Mouse (Mus musculus) heart, adult 2 months (tissue): ENCODE measurements at regions not wholly inside any gene's neighbourhood (a gene's known extent, or its start where the extent isn't known, plus 50 kb on each side); places are given as distances from the start of the nearest gene placed in this dataset.

Experiments used
- CTCF ChIP-seq: fragments of 200-600 bp; IDR thresholded peaks from 2 replicates; pipeline ENCODE4 v1.8.1; 2022; ENCODE audit warnings: antibody characterized with exemption, mild to moderate bottlenecking, moderate library complexity
- POLR2A ChIP-seq: fragments of 200-500 bp; IDR thresholded peaks from 2 replicates; pipeline ENCODE4 v1.6.1; 2011; ENCODE audit warnings: mild to moderate bottlenecking, low read depth, low read length, control low read depth; ENCODE audit not compliant: insufficient read depth

DNA sequence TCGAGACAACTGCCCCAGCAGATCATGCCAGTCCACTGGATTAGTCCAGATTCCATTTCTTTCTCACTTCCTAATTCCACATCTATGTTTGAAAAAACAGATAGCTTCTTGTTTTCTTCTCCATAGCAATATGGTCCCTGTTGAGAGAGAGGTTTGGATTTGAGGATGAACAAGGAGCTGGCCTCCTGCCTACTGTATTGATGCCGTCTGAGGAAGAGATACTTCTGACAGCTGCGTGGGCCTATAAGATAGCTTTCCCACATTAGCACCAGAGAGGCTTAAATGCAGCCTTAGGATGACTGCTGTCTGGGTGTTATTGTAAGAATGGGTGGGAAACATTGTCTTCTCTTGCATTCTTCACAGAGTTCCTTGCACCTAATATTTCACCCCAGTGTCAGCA lies 128.9 kb downstream of the Rps24 start:
- no peak for TF ChIP-seq CTCF
- TF ChIP-seq POLR2A, result no peak
